Mouse (Mus musculus) thymus, postnatal 25 days (tissue): ENCODE measurements around the gene Dnaaf3.

Experiments used
- DNase-seq: peaks from one replicate; pipeline ENCODE4 v3.0.0; 2022

Gene Dnaaf3

DNA sequence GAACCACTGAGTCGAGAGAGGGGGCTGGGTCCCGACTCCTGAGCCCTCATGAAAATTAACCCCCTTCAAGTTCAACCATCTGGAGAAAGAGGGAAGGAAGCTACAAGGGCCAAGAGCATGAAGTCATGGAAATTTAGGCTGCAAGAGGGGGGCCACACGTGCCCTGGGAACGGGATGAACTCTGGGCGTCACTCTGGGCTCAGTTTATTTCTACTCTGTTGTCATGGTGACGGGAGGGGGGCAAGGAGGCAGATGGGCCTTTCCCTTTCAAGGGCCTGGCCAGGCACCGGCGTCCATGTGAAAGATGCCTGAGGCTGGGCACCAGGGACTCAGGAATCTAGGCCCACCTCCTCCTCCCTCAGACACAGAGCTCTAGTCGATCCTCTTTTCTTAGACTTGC, 34.0 kb downstream of the Dnaaf3 start:
- no peak for DNase-seq

DNA sequence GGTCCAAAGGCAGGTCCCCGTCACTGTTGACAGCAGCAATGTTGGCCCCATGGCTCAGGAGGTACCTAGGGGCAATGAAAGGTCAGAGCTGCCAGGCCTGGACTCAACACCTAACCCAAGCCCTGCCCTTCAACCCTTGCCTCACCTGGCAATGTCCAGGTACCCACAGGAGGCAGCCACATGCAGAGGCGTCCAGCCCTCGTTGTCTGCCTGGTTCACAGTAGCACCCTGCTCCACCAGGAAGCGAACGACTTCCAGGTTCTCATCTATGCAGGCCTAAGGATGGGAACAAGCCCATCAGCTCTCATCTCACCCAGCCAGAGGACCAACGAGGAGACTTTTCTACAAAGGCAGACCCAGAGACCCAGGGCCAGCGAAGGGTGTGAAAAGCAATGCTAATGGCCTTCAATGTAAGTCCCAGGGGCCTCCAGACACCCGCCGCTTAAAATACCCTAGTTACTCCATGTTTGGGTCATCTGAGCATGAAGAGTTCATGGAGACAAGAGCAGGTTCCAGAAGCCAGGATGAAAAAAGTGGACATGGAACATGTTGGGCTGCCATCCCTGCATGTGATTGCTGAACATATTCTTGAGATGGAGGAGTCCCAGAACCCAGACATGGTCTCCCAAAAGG, 34.9 kb downstream of the Dnaaf3 start:
- DNase-seq: no peak

DNA sequence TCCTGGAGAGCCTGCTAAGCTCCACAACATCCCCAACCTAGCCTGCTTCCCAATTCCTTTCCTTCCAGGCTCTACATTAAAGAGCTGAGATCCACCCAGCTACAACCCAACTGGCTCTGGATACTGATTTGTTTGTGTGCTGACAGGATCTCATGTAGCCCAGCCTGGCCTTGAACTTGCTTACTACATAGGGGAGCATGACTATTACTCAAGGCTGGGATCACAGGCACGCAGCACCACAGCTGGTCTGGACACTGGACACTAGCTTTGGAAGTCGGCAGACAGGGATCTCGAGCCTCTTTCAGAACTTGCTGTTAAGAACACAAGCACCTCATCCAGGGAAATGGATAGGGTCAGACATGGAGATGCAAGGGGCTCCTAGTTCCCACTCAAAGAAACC, 35.8 kb downstream of the Dnaaf3 start:
- DNase-seq: no peak

DNA sequence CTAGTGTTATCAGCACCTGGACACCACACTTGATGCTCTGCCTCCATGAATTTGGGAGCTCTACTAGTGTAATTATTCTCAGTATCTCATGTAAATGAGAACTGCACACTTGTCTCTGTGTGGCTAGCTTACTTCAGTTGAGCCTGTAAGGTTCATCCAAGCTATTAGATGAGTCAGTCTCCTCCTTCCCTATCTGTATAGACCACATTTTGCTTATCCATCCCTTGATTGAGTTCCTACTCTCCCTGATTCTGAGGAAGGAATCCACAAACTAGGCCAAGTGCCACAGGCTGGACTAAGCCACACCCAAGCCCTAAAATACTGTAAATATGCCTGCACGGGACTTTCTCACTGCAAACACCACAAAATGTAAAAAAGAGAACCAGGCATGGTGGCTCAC, 38.3 kb downstream of the Dnaaf3 start:
- no peak for DNase-seq

DNA sequence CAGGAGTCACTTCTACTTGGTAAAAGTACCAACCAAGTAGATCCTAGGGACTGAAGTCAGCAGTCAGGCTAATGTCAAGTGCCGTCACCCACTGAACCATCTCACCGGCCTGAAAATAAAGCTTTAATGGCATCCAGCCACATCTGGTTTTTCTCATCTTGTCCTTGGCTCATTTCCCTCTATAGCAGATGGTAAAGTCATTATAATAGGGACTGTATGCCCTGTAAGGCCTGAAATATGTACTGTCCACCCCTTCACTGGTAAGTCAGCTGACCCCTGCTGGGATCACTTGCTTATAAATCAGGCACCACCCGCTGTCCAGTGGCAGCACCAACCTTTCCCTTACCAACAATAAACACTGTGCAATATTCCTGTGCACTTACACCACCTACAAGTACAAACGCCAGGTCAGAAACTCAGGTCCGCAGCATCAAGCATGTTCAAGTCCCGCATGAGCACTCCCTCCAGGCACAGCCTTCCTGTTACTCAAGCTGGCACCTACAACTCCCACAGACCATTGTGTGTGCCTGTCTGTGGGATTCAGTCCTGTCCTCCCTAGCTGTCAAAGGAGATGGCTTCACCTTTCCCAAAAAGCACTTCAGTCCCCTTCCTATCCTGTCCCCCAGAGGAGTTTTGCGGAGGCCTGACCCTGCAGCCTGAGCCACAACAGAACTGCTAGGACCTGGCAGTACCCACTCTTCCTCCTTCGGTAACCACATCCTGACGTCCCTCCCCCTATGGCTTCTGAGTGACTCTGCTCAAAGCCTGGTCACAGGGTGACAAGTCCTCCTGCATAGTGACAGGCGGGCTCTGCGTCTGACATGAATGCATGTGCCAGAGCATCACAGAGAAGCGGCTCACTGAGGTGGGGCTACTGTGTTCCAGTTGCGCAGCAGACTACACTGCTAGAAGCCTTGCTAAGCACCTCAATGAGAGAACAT, 39.7 kb downstream of the Dnaaf3 start:
- peak; percentile 21 for DNase-seq

DNA sequence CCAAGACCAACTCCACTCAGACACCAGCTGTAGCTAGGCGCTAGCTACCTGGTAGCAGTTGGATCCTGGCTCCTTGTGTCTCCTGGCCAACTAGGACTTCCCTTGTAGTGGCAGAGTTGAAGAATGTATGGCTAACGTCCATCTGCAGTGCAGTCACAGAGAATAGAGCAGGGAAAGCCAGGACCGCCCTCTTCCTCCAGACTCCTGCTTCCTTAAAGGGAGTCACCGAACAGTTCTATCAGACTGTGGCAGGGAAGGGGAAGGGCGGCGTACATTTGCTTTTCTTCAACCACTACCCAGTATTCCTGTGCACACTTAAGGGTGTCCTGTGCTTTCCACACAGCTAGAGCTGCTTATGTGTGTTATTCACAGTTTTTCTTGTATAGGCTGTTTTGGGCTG, 40.9 kb downstream of the Dnaaf3 start:
- DNase-seq: no peak

DNA sequence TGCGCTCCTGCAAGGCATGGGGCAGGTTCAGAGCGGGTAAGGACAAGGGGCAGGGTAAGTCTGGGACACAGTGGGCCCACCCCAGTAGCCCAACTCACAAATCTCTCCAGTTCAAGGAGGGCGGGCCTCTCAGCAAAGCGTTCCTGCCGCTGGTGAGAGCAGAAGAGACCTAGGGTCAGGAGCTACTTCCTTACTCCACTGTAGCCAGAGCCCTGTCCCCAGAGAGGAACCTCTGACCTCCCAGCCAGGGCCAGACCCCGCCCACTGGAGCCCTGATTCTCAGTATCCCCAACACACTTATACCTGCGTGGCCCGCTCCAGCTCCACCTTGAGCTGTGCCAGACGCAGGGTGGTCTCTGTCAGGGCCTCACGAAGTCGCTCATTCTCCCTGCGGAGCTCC, 50.0 kb downstream of the Dnaaf3 start:
- DNase-seq: no peak

DNA sequence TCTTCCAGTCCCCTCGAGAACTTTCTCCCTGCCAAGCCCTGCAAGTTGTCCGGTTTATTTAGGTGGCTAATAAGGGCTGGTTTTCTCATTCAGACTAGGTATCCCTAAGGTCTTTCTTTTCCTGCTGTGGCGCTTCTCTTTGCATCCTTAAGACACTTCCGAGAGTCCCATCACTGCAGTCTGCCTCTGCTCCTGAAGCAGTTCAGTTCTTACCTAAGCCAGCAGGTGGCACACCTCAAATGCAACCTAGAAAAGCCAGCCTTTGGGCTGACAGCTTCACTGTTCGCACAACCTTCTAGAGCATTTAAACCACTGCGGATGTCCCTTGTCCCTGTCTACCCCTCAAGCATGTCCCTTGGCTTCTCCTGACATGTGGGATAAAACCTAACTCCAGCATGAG, 52.6 kb downstream of the Dnaaf3 start:
- peak; percentile 44 for DNase-seq

DNA sequence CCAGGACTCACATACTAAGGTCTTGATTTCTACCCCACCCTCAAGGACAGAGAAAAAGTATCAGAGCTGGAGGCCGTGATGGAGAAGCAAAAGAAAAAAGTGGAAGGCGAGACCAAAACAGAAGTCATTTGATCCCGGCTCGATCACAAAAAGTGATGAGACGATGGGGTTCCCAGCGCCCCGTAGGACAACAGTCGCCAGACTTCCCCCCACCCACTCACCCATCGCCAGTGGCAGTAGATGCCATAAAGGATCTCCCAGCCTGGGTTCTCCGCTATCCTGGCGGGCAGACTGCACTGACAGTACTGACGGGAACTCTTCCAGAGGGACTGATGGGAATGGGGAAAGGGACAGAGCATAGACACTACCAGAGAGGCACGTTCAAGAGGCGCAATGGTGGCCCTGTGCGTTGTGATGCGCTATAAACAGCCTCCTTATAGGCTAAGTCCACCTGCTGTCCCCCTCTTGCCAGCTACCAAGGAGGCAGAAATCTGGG, 53.4 kb downstream of the Dnaaf3 start:
- no peak for DNase-seq

DNA sequence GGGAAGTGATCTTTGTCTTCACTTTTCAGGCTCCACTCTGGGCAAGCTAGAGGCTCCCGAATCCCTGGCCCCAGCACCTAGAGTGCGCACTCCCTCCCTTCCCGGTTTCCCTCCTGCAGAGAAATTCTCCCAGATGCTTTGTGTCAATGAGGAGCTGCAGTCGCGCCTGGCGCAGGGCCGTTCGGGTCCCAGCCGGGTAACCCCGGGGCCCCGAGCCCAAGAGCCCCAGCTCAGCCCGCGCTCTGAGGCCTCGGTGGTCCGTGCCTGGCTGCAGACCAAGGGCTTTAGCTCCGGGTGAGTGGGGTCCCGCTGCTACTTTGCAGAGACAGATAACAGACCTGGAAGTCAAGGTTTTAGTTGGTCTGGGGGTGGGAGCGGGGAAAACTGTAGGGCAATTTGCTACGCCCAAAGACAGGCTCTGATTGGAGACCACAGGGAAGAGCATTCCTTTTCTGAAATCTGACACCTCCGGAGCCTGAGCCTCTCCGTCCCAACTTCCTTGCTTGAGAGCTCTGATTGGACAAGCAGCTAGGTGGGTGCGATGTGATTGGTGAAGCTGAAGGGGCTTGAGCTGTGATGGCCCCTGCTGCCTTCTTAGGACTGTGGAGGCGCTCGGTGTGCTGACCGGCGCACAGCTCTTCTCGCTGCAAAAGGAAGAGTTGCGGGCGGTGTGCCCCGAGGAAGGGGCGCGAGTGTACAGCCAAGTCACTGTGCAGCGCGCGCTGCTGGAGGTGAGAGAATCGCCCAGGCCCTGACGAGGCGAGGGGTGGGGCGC, 54.0 kb downstream of the Dnaaf3 start:
- no peak for DNase-seq

DNA sequence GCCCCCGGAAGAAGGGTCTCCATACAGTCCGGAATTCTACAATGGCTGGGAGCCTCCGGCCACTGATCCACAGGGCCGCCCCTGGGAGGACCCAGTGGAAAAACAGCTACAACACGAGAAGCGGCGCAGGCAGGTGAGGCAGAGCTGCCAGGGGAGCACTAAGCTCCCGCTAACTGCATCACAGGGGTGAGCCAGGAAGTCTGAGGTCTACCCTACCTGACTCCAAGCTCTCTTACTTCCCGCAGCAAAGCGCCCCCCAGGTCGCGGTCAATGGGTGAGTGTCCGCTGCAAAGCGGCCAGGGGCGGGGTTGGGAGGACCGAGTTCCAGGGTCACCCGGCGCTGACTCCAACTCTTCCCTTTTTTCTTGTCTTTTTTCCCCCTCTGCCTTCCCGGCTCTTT, 58.3 kb downstream of the Dnaaf3 start:
- DNase-seq: no peak
